Mouse (Mus musculus) brain, embryonic 14.5 days (tissue): ENCODE data around the gene Macrod2. TPM values are rescaled to one million over a fixed set of nuclear protein-coding genes. Genes with fewer than 3 reads are reported as not detected.
A peak's percentile ranks its signal among the peaks of the same experiment; 100 is the strongest.

Source experiments
- DNase-seq: peaks from one replicate; pipeline ENCODE4 v3.0.0-alpha.2; 2011; ENCODE audit warnings: low read depth
- CTCF ChIP-seq: fragments of 200-500 bp; IDR thresholded peaks from 2 replicates; pipeline ENCODE4 v1.5.1; 2012; ENCODE audit warnings: inconsistent platforms, mild to moderate bottlenecking, moderate library complexity, borderline replicate concordance; ENCODE audit not compliant: insufficient read depth, insufficient read length; ENCODE audit errors: extremely low read depth
- POLR2A ChIP-seq: fragments of 200-500 bp; IDR thresholded peaks from 2 replicates; pipeline ENCODE4 v1.6.1; 2012; ENCODE audit warnings: mild to moderate bottlenecking, inconsistent platforms, borderline replicate concordance; ENCODE audit not compliant: poor library complexity, insufficient read depth, insufficient read length, severe bottlenecking; ENCODE audit errors: extremely low read depth
- polyA plus RNA-seq: library from polyadenylated mRNA; depleted of rRNA; stranded (reverse); fragments of >200 nt; gene quantifications from 2 replicates; pipeline ENCODE4 v1.2.3, GENCODE M21; 2012

Gene Macrod2
- polyA plus RNA-seq, 1 experiment, result 24.1 TPM

DNA sequence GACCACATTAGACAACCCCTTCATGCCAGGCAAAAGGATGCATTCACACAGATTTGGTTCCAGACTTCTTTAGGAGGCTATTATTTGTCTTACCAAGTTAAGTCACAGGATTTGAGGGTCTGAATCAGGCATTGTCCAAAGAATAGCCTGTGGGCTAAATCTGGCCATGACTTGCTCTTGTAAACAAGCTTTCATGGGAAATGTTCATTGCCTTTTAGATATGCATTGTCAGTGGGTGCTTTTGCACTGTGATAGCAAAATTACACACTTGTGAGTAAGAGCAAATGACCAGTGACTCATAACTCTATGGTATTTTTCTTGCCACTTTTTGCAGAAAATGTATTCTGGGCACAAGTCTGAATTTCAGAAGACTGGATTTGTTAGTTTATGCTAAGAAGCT lies 1150.8 kb downstream of the Macrod2 start:
- no peak for DNase-seq
- TF ChIP-seq CTCF (no peak), POLR2A (no peak)

DNA sequence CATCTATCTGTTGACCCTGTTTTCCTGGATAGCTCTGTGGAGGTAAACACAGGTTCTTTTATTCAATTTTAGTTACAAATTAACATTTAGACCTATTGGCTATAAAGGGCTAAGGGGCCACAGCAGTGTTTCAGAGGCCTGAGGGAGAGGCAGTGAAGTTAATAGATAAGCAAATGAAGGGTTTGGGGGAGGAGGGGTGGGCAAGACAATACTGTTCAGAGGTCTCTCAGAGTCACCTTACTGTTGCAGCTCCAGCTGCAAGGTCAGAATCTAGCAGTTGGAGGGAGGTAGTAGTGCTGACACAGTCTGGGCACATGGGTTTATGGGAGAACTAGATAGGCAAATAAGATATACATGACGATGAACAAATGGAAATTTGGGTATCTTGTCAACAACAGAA lies 1156.6 kb downstream of the Macrod2 start:
- TF ChIP-seq CTCF, result no peak
- no peak for TF ChIP-seq POLR2A

DNA sequence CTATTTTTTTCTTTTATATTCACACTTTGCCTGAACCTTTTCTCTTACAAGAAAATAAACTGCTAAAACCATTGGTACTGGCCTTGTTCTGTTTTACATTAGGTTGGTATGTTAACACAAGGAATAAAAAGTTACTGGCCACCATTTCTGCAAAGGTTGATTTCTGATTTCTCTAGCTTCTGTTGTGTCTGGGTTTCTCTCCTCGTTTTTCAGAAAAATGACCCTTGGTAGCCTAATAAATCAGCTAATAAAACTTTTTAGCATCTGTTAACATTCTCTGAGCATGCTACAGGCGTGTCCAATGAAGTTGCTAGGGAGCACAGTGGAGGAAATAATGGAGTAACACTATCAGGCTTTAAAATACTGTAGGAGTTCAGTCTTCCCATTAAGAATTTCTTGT lies 1161.6 kb downstream of the Macrod2 start:
- no peak for DNase-seq
- TF ChIP-seq CTCF (no peak), POLR2A (no peak)

More for the DNA sequence above, 1156.6 kb downstream of the Macrod2 start:
- DNase-seq, result no peak

DNA sequence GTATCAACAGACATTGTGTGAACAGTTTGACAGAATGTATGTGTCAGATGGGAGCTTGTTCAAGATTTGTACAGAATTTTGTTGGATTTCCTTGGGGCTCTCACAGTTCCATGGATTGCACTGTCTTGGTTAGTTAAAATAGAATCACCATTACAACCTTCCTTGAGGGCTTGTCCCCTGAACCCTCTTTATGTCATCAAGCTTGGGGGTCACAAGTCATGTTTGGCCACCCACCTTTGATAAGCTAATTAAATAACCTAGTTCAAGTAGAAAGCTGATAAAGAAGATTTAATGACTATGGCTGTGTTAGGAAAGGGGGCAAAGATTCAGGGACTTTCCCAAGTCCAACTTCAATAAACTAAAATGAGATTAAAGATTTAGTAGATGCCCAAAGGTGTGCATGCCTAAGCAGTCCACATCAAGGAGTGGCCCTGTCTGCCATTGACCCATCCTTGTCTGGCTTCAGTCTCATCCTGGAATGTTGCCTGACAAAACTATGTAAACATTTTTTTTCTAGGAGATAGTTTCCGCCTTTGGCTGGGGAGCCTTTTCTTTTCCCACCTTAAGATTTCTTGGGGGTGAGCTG lies 1163.2 kb downstream of the Macrod2 start:
- no peak for DNase-seq
- TF ChIP-seq POLR2A (no peak), CTCF (no peak)

DNA sequence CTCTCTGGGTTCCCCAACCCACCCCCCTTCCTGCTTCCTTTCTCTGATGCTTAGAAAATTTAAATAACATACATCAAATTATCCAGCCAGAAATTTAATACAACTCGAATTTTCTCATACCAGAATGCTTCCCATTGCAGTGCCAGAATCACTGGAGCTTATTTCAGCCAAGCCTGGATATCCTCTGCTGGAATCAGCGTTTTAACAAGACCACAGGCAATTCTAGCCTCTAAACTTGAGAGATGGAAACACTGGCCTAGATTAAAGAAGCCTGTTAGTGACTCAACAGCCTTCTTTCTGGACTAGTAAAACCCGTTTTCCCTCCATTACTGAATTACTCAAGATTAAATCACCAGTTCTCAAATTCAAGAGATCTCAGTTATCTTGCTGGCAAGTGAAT lies 1170.9 kb downstream of the Macrod2 start:
- TF ChIP-seq CTCF (no peak), POLR2A (no peak)
- DNase-seq, result no peak

DNA sequence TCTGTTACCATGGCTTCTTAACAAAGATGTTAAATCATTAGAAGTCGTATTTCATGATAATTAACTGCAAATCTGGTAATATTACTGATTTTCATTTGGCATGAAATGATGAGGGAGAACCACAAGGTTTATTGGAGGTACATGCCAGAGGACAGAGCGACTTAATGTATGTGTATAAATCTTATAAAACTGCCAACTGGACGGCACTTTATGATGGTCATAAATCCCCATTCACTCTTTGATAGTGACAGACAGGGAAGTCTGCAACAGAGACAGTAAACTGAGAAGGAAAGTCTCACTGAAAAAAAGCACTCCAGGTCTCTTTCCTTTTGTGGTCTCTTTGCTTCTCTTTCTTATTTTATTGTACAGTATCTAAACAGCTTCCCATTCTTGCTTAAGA lies 1176.3 kb downstream of the Macrod2 start:
- DNase-seq, result no peak
- TF ChIP-seq POLR2A, result no peak
- TF ChIP-seq CTCF, result no peak

DNA sequence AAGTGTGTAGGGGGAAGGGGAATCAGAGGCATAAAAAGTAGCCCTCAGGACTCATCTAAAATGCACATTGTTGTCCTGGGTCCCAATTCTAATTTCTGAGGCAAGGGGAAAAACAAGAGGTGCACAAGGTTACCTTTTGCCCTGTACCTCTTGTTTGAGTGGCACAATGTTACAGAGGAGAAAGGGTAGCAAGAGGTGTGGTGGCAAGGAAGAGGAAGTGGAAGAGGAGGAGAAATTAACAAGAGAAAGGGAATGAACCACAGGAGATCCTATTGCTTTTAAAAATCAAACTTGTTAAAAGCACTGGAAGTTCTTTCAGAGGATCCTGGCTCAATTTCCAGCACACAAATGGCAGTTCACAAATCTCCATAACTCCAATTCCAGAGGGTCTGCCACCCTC lies 1183.1 kb downstream of the Macrod2 start:
- DNase-seq, result no peak
- no peak for TF ChIP-seq POLR2A
- no peak for TF ChIP-seq CTCF

DNA sequence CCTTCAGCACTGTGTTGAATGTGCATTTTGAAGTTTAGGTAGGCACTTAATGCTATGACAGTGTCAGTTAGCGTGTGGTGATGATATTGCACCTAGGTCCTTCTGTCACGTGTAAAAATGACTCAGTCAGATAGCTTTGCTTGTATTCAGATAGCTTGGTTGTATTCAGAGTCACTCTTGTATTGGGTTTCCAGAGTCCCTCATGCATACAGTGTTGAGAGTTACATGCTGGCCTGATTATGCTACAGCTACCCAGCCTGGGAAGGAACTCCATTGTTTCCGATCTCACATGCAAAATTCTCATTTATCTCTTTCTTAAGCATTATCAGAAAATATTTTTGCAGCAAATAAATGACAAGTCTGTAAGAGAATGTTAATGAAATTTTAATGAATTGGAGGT lies 1187.3 kb downstream of the Macrod2 start:
- no peak for DNase-seq
- TF ChIP-seq POLR2A, result no peak
- TF ChIP-seq CTCF, result no peak

DNA sequence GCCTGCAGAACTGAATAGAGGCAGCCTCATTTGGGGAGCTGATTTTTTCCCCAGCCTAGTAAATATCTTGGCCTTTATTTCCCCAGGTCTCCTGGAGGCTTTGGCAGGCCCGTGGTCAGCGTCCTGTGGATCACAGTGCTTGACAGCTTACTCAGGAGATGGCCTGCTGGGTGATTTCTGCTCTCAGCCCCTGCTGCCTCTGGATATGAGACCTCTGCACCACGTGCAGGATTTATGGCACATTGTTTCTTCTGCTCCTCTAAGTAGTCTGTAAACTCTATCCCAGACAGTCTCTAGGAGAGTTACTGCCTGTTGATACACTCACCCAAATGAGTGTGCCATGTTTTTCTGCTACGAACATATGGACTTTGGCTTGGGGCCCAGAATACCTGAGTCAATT lies 1187.8 kb downstream of the Macrod2 start:
- DNase-seq, result peak; percentile 23
- TF ChIP-seq CTCF (no peak), POLR2A (no peak)

DNA sequence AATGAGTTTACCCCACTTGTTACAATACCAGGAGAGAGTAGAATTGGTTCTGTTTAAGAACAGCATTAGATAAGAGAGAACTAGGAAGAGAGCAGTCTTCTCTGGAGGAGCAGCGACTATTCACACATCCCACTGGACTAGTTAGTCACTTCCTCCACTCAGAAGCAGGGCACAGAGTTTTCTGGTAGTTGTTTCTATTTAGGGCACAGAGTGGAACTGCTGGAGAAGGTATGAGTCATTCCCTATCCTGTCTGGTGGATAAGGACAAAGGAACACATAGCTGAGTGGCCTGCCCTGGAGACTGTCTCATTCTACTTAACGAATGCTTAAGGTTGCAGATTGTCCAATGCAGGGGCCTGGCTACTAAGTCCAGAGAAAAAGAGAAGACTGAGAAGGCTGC lies 1192.2 kb downstream of the Macrod2 start:
- TF ChIP-seq CTCF (no peak), POLR2A (no peak)
- no peak for DNase-seq

DNA sequence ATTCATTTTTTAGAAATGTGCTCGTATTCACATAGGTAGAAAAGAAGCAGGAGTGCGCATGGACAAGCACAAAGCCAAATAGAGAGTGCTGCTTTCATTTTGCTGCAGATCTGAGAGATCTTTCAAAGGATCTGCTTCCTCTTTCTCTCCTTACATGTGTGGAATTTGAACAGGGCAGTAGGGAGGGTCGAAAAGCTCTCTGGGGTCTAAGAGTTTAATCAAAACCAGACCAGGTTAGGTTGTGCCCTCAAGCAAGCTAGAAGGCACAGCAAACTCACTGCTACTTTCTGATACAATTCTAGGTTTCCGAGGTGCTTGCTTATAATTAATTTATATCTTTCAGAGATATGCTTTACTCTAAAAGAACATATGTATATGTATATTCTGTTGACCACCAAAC lies 1196.2 kb downstream of the Macrod2 start:
- TF ChIP-seq POLR2A, result no peak
- no peak for TF ChIP-seq CTCF
- DNase-seq, result peak; percentile 10

DNA sequence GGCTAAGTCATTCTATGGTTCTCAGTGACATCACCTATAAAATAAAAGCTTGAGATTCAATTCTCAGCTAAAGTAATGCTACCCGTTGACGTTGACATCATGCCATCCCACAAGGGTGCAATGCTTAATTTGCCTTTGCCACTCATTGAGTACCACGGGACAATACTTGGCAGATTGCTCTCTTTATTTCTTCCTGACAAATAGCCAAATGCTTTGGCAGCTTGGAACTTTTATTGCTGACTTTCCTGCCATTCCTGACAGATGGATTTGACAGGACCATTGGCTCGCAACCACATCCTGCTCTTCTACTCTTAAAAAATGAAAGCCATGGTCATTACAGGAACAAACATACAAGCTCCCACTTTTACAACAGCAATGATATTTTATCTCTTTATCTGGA lies 1199.7 kb downstream of the Macrod2 start:
- TF ChIP-seq POLR2A (no peak), CTCF (no peak)
- peak; percentile 67 for DNase-seq

DNA sequence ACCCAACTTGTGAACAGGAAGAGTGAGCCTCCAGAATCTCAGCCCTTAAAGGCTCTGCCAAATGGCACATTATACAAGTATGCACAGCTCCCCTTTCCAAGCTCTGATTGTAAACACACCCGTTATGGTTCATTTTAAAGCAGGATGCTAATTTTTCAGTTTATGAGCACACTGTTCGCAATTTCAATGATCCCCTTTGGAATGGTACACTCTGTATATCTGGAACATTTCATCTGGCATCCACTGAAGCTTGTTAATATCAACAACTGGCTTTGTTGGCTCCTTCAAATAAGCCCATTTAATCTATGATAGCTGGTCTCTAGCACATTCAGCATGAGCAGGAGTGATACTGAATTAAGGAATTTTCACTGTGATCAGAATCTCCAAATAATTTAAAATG lies 1222.6 kb downstream of the Macrod2 start:
- peak; percentile 72 for DNase-seq
- TF ChIP-seq POLR2A (no peak), CTCF (no peak)

DNA sequence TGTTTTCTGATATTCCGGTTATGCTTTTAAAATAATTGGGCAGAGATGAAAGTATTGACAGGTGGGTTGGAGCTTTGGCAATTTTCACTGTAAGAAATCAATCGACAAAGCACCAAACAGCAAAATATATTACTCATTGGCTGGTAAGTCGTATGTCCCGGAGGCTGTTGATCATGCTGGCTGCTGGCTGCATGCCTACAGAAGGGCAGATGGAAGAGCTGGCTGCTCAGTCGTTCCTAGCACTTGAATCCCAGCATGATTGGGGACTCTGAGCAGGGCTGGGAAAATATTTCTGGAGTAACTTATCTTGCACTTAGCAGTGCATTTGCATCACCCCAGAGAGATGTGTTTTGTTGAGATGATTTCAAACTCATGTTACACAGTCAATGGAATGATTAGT lies 1223.1 kb downstream of the Macrod2 start:
- TF ChIP-seq POLR2A (no peak), CTCF (no peak)
- peak; percentile 87 for DNase-seq
